Mouse (Mus musculus) layer of hippocampus, postnatal 14 days (tissue): ENCODE measurements around the gene Hsd17b12. TPM values are rescaled to one million over a fixed set of nuclear protein-coding genes. Genes with fewer than 3 reads are reported as not detected.

Source experiments
- DNase-seq, 2 experiments: peaks; one replicate each; pipeline ENCODE4 v3.0.0; 2021 to 2022; ENCODE audit warnings: low spot score in 2 of 2, mixed read lengths in 1 of 2
- total RNA-seq, 2 experiments: library from RNA; stranded (reverse); gene quantifications; 2 replicates each; pipeline ENCODE4 v1.2.3; 2021

The Hsd17b12 gene
- total RNA-seq, 2 experiments from 2014 or later, result 84.8 to 91.3 TPM

DNA sequence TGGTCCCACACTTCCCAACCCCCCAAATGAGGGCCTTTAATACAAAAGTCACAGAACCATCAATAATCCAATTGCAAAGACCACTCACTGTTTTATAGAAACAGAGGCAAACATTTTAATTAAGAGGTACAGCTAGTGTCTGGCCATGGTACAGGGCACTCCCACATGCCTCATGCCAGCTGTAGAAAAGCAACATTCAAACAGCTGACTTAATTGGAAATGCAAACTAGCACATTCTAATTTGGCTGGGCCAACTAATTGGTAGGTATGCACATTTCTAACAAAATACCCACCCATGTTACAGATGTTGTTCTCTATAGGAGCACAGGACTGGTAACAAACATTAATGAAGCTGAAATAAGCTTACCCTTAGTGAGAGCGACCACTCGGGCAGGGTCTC, 54.0 kb downstream of the Hsd17b12 start:
- DNase-seq, result no peak

DNA sequence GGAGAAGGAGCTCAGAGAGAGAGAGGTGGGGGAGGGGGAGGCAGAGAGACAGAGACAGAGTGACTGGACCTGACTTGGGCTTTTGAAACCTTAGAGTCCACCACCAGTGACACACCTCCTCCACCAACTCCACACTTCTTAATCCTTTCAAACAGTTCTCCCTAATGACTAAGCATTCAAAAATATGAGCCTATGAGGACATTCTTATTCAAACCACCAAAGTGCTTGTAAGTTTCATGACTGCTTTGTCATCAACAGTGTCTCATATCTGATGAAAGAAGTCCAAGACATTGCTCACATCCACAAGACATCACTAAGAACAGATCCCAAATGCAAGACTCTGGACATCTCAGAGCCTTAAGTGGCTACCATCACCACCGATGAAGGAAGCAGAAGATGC, 67.9 kb downstream of the Hsd17b12 start:
- DNase-seq, result no peak

DNA sequence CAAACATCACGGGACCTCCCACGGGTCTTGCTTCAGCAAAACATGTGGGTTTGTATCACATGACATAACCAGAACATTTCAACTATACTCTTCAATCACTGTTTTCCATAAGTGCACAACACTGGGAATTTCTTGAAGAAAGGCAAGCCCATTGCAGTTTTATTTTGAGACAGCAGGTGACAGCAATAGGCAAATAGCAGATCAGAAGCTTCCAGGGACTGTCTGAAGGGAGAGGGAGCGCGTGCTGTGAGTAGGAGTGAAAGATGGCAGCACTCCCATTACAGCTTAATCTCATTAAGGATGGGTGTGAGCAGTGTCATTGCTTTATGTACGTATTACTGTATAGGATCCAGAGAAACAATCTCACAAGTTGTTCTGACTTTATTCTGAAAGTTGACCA, 88.3 kb downstream of the Hsd17b12 start:
- DNase-seq, result peak in 1 of 2 experiments; percentile 24

DNA sequence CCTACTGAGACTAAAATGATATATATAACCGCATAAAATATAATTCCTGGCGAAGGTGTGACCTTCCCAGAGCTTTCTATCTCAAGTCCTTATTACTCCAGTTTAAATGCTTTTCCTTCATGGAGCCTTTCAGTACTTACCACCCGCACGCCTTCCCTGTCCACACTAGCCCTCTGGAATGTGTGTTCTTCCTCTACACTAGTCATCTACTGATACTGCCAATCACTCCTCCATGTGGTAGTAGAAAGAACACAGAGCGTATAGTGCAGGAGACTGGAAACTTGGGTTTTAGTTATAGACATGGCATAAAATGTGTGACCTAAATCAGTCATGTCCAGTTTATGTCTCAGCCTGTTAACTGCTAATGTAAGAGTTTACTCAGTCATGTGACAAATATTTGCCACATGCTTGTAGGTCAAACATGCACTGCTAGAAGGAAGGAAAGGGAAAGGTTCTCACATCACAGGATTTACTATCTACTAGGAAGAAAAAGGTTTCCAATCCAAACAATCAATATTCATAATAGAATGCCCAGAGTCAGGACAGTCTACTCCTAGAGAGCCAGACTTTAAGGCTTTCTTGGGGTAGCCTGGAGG, 91.1 kb downstream of the Hsd17b12 start:
- DNase-seq, result no peak

DNA sequence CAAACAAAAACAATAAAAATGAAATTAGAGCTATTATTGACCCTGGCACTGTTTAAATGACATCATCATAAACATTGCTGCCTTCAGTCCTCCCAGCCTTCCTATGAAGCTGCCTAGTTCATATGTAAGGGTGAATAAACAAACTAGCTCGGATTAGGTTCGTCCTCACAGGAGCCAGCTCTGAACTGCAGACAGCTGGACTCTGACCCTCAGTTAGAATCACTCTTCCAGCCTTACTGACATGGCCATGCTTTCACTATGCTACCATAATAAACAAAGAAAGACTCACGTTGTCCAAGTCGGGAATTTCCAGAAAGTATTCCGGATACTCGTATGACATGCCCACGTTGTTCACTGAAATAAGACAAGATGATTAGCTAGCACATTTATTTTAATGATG, 91.6 kb downstream of the Hsd17b12 start:
- no peak for DNase-seq

DNA sequence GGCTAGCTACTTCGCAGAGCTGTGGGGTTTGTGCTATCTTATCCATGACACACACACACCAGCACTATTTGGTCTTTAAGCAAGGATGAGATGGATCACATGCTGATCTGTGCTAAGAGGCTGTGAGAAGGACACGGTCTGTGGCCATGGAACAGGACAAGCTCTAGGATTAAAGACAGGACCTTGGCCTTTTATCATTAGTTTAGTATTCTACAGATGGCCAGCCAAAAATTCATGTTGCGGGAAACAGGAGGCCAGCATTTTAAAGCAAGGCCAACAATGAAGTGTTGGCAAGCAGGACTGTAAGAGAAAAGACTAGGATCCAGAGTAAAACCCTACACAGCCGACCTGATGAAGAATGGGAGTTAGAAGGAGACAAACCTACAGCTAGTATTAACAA, 95.0 kb downstream of the Hsd17b12 start:
- no peak for DNase-seq

DNA sequence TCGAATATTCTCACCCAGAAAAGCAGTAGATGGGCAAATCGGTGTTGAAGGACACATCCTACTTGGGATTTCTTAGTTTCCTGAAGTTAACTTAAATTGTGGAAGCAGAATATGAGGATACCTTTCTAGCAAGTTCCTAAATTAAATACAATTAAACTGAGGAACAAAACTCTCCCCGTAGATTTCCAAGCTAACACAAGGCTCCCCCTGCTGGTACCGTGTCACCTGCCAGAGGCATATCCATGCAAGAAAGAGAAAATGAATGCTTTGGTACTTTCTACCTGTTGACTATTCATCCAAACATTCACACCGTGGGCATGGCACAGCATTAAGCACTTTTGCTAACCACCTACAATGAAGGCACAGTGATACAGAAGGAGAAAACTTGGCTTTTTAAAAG, 98.3 kb downstream of the Hsd17b12 start:
- DNase-seq, result no peak

DNA sequence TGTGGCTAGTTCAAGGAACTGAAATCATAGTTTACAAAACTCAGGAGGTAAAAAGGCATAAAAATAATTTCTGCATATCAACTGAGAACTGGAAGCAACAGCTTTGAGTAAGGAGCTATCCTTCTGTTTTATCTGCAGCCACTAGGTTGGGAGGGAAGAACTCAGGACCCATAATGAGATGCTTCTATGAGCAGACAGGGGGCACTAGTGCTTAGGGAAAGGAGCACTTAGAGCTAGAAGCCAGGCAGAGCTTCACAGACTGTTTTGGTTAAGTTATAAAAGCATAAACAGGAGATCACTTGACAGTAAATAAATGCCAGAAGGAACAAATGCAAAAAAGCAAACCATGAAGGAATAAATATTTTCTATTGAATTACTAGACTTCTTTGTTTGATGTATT, 103.0 kb downstream of the Hsd17b12 start:
- DNase-seq, result peak in 1 of 2 experiments; percentile 70

DNA sequence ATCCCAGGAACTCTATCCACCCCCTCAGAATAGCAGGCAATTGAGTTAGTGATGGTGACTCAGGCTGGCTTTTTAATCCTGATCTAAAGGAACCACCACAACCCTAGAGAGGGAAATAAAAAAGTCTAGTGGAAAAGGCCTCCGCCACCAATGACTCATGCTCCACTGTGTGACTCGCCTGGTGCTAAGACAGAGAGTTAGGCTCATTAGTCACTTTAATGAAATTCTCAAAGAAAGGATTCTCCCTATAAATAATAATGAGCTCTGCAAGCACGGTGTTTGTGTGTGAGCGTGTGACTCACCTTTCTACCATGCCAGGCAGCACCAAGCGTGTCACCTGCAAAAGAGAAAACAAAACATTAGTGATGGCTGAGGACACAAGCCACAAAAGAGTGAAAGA, 105.8 kb downstream of the Hsd17b12 start:
- DNase-seq, result no peak

DNA sequence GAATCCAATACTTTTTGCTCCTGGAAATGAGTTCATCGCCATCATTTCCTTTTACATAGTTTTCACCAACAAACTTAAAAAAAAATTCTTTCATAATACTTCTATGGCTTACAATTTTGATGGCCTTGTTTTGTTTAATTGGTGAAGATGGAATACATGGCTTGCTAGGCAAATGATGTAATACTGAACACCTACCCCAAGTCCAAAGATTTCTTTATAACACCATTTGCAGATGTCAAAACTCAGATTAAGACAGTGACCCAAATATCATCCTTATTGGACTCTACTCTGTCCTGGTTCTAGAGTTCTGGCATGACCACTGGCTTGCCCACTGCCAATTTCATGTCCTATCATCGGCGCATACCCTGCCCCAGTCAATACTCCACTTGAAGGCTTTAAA, 106.9 kb downstream of the Hsd17b12 start:
- no peak for DNase-seq

DNA sequence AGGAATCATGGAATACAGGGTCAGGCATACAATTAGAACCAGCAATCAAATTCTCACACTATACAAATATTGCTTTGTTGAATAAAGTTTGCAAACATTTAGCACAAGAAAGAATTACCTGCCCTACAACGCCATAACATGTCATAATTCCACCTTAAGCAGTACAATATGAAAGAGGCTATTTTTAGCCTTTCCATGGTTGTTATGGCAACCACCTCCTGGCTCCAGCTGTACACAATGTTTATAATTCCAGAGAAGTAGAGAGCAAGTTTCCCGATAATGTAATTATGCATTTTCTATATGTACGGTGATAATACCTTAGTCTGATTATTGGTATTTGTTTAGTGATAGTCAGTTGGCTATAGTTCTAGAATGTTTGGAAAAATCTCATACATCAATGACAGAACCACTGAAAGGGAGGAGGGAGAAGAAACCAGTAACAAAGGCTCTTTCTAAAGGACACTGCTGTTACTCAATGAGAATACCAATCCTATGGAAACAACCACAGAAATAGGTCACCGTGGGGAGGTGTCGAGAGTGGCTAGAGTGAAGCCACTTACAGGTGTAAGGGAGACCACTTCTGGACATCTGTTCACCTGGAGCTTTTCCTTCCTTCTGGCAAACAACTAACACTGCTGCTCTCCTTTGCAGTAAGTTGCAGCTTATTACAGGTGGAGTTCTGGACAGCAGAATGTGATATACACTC, 108.1 kb downstream of the Hsd17b12 start:
- no peak for DNase-seq

DNA sequence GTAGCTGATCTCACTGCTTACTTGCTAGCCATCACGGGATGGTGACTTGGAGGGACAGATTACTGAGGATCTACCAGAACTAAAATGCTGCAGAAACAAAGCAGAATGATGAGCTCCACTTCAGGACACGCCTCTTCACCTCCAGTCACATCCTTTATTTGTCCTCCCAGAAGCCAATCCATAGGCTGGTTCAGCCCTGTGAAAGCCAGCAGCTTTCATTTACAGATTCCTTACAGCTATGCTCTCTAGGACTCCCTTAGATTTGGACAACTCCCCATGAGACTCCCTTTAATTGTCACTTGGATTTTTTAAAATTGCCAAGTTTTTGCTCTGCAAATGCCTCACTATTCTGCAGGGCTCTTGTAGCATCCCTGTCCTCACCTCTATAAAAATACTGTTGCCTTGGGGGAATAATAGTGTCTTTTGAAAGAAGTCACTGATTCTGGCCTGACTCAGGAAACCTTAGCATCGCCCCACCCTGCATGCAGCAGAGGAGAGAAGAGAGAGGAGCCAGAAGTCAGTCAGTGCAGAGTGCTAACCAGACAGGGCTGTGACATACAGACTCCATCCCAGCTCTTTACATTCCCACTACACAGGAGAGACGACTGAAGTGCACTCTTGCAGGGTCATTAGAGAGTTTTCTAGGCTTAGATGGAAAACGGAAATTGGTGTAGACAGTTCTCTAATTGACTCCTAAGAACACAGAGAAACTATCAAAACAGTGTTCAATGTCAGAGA, 108.9 kb downstream of the Hsd17b12 start:
- DNase-seq, result no peak

DNA sequence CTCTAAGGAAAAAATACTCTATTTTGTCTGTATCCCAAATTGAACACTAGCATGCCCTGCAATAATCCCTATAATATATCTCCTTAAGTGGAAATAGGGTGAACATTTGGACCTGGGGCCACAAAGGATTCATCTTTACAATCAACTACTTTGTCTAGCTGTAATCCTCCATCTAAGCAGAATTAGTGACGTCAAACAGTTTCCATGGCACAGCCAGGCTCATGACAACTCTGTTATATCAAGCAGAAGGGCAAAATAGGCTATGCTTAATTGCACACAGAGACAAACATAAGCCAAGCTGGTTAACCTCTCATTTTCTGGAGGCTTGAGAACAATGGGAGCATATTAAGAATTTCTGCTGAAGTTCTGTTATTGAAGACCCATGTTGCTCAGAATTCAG, 109.5 kb downstream of the Hsd17b12 start:
- DNase-seq, result no peak

DNA sequence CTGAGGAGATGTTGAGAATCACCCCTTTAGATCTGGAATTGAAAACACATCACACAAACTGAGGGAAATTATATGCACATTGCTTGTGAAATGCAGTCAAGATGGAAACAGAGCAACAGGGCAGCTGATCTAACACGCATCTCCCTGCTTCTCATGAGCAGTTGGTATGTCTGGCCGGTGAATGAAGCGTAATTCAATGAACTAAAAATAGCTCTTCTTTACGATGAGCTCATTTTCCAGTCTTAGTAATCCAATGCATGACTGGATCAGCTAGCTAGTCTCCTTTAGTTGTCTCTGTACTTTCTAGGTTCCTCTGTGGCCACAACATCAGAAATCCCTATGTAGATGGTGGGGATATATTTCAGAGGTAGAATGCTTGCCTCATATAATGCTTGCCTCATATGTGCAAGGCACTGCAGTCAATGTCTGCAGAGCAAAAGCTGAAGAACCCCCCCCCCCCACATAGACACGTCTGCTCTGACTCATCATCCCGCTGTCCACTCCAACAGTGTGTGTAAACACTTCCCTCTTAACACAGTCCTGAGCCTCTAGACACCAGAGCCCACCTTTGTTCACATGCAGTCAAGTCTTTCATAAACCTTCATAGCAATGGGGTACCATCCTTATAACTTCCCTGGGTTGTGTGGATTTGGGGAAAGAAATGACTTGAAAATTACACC, 112.2 kb downstream of the Hsd17b12 start:
- no peak for DNase-seq

DNA sequence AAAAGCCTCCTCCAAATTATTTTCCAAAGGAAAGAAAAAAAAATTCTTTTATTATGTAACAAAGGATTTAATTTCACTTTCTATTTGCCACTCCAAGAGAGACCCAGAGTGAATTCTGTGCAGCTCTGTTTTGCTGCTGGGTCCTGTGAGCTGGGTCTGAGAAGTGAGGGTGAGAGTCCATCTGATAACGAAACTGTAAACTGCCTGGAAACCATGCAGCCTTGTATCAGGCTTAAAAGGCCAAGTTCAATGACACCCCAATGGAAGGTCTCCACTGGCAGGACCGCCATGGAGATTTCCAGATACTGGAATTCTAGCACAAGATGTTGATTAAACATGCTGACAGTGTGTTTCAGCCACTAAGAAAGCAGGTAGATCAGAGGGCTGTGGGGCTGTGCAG, 113.6 kb downstream of the Hsd17b12 start:
- no peak for DNase-seq

DNA sequence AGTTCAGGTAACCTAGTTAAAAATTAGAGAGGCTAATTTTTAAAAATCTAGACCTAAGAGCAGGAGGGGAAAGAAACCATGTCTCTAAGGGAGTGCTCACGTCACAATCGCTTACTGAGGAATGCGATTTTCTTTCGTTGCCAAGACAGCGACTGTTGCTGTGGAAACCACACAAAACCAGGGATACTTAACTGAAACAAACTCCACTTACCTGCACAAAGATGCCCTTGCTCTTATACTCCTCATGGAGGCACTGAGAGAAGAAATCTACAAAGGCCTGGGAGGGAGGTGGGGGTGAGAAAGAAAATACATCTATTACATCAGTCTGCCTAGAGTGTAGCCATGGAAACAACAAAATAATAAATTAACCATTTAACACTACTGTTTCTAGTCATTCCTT, 114.1 kb downstream of the Hsd17b12 start:
- DNase-seq, result peak; percentile 38 to 56

DNA sequence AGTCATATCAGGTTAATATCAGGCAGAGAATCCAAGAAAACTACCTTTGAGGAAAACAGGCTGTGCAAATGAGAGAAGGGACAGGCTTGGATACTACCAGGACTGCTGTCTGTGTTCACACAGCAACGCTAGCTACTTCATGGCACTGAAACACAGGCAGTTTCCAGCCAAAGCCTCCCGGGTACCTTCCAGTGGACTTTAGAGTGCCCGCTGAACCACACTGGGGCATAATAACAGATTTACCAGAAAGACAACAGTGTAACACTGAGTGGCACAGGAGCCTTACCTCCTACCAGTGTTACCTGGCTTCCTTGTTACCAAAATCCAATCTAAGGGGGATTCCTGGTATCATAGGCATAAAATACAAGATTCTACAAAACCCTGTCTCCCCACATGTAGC, 115.3 kb downstream of the Hsd17b12 start:
- no peak for DNase-seq

DNA sequence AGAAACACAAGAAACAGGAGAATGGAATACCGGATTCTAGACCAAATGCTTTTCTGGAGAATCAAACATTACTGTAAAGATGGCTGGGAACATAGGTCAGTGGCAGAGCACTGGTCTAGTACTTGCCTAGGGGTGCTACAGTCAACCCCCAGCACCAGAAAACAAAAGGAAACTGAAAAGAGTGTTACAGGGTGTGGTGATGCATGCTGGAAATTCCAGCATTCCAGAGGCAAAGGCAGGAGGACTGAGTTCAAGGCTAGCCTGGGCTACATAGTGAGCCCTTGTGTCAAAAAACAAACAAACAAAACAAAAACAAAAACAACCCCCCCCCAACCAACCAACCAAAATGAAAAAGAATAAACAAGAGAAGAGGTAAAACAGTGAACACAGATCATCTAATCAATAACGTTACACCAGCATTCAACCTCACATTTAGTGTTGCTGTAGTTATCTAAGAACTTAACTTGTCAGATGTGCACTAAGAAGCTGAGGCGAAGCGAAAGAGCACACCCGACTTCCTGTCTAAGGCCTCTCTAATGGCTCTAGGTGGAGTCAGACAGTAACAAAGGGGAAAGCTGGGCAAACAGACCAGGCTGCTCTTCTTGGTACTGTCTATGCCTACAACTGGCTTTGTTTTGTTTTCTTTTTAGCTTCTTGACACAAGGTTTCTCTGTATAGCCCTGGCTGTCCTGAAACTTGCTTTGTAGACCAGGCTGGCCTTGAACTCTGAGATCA, 117.2 kb downstream of the Hsd17b12 start:
- no peak for DNase-seq

DNA sequence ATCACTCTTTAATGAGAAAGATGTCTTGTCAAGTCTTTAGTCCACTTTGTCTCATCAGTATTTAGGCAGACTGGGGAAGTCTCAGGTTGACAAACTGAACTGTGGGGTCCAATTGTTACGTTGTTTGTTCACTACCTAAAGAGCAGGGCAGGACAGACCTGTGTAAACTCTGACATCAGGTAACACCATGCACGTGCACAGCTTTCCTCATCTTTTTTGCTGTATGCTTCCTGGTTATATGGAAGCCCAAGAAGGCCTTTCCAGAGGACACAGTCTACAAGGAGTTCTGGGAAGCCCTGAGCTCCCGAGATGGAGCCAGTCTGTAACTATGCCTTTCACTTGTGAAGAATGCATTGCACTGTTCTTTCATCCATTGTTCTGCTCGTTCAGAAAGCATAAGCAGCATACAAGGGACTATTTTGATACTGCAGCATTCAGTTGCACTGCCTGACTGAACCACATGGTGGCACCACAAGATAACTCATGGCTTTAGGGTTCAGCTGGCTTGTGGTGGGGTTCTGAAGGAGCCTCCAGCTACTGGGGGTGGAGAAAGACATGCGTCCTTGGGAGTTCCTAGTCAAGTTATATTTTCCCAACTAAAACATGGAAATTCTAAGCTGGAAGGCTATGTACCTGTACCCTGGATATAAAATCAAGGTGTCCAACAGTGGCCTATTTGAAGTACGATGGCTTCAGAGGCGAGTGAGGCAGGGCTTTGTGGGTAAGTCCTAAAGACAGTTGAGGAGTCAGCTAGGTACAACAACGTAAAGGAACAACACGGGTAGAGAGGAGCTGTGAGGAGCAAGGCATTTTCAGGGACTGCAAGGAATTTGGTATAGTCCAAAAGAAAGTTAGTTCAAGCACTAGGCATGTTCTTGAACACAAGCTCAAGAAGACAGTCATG, 122.1 kb downstream of the Hsd17b12 start:
- peak; percentile 84 to 90 for DNase-seq

DNA sequence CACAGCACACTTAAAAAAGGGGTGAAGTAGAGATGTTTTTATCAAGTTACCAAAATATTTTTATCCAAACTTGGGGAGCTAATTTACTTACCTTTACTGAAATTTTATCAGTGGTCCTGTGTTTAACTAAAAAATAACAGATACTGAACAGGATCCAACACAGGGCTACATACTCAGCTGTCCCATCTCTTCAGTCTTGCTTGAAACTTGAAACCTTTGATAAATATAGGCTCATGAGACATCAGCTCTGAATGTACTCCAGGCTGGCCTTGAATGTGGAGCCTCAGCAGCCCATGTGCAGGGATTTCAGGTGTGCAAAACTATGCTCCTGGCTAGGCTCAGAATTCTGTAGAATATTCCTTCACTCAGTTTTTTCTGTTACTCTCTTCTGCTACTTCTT, 127.2 kb downstream of the Hsd17b12 start:
- no peak for DNase-seq
